Mouse (Mus musculus): ENCODE measurements at regions not wholly inside any gene's neighbourhood (a gene's known extent, or its start where the extent isn't known, plus 50 kb on each side); places are given as distances from the start of the nearest gene placed in this dataset.

GRCm38 (mm10) chr2:117802686-117803085 lies 309.0 kb upstream of the Thbs1 start:
- TF ChIP-seq MAFK (IDR thresholded peaks at IDR 0.05; ENCODE audit: insufficient read depth, low read depth, low read length) (no peak), ZNF384 (IDR thresholded peaks at IDR 0.05; ENCODE audit: low read depth, low read length) (no peak), HCFC1 (IDR thresholded peaks at IDR 0.05; ENCODE audit: borderline replicate concordance, insufficient read depth, low read length) (no peak), ZC3H11A (IDR thresholded peaks at IDR 0.05; ENCODE audit: borderline replicate concordance, low read depth, low read length) (no peak)
